Mouse (Mus musculus) left cerebral cortex, adult 9 months (tissue): ENCODE results near the gene Gm45713.
"Not testable (repeated sequence)": the region's sequence is repeated elsewhere in the genome, so short reads cannot be mapped to it uniquely, and the experiment has no call there.

Source experiments
- DNase-seq, 2 experiments: peaks; one replicate each; pipeline ENCODE4 v3.0.0; 2022; ENCODE audit warnings: low spot score in 2 of 2

Gm45713 gene

GRCm38 (mm10) chr7:45162996-45163615 lies 27.1 kb upstream of the Gm45713 start:
- DNase-seq: no peak

GRCm38 (mm10) chr7:45162551-45162950 lies 26.5 kb upstream of the Gm45713 start:
- no peak for DNase-seq

GRCm38 (mm10) chr7:45161612-45162473 lies 25.8 kb upstream of the Gm45713 start:
- peak; percentile 88 to 95 for DNase-seq

- no peak for DNase-seq
These were observed 24.8 kb upstream of the Gm45713 start for GRCm38 (mm10) chr7:45160866-45161265.

GRCm38 (mm10) chr7:45160316-45160800 lies 24.3 kb upstream of the Gm45713 start:
- no peak for DNase-seq

GRCm38 (mm10) chr7:45158991-45159390 lies 23.0 kb upstream of the Gm45713 start:
- no peak for DNase-seq

GRCm38 (mm10) chr7:45157459-45157858 lies 21.4 kb upstream of the Gm45713 start:
- peak in 1 of 2 experiments; percentile 75 for DNase-seq

GRCm38 (mm10) chr7:45156206-45156605 lies 20.2 kb upstream of the Gm45713 start:
- DNase-seq: no peak

GRCm38 (mm10) chr7:45155590-45155989 lies 19.6 kb upstream of the Gm45713 start:
- no peak for DNase-seq

- peak in 1 of 2 experiments; percentile 54 for DNase-seq
These were observed 19.0 kb upstream of the Gm45713 start for GRCm38 (mm10) chr7:45154993-45155514.

- peak; percentile 89 to 96 for DNase-seq
These were observed 18.3 kb upstream of the Gm45713 start, which contains the start of the genes Pih1d1 and Aldh16a1 for GRCm38 (mm10) chr7:45154096-45154992. Gene Pih1d1, plus strand, starts transcription at chr7:45154303. Gene Aldh16a1, minus strand, starts transcription at chr7:45154584.

- DNase-seq: no peak
These were observed 17.6 kb upstream of the Gm45713 start for GRCm38 (mm10) chr7:45153586-45153985.

- DNase-seq: not testable (repeated sequence)
These were observed 17.0 kb upstream of the Gm45713 start for GRCm38 (mm10) chr7:45153052-45153451.

- no peak for DNase-seq
These were observed 15.3 kb upstream of the Gm45713 start for GRCm38 (mm10) chr7:45151303-45151702.

- no peak for DNase-seq
These were observed 14.3 kb upstream of the Gm45713 start for GRCm38 (mm10) chr7:45150321-45150720.

GRCm38 (mm10) chr7:45149545-45149944 lies 13.5 kb upstream of the Gm45713 start:
- no peak for DNase-seq

- no peak for DNase-seq
These were observed 12.6 kb upstream of the Gm45713 start for GRCm38 (mm10) chr7:45148534-45149098.

GRCm38 (mm10) chr7:45147899-45148298 lies 11.9 kb upstream of the Gm45713 start:
- DNase-seq: no peak

GRCm38 (mm10) chr7:45147267-45147666 lies 11.2 kb upstream of the Gm45713 start:
- DNase-seq: no peak

GRCm38 (mm10) chr7:45145460-45145859 lies 9.4 kb upstream of the Gm45713 start:
- no peak for DNase-seq
